Mouse (Mus musculus): ENCODE measurements at regions not wholly inside any gene's neighbourhood (a gene's known extent, or its start where the extent isn't known, plus 50 kb on each side); places are given as distances from the start of the nearest gene placed in this dataset.

- no peak for TF ChIP-seq CTCF (IDR thresholded peaks at IDR 0.05; ENCODE audit: control insufficient read depth, insufficient read depth, insufficient replicate concordance, low read depth, low read length)
- no peak for TF ChIP-seq POLR2A (IDR thresholded peaks at IDR 0.05; ENCODE audit: control insufficient read depth, low read depth, low read length)
These were observed 145.9 kb upstream of the Cdh11 start for GRCm38 (mm10) chr8:102931342-102931835.

All from testis, adult 2 months (tissue).